In genomic region chr11:58970831-58971530, GRCm38 (mm10) we compare ENCODE assay signal across 18 mouse cellular contexts. TPM values are rescaled to one million over a fixed set of nuclear protein-coding genes. Genes with fewer than 3 reads are reported as not detected.
DNase-seq lines count a peak whose midpoint lies in the region; ATAC-seq and TF ChIP-seq lines count a peak whose summit lies in the region.
"Had no signal": no experiment of that assay in that cellular context is flagged by ENCODE, and none has a peak within 500 bp of the region (broad histone marks: within the 10 kb centered on the region; RNA-seq: fewer than 3 reads in every experiment).

No protein-coding gene starts in this region.

- H3K79me2 ChIP-seq in heart, adult 2 months (replicated peaks; ENCODE audit: control insufficient read depth, insufficient read depth, low read length) = no peaks in the 10 kb centered on the region
- H3K79me2 ChIP-seq in CH12.LX (replicated peaks; ENCODE audit: control insufficient read depth, extremely low read depth, insufficient read depth, poor library complexity, severe bottlenecking) = peaks cover 19% of the 10 kb centered on the region

- no peaks in the 10 kb centered on the region for H3K27me3 ChIP-seq in heart, adult 2 months (ENCODE audit: control insufficient read depth, insufficient read depth, low read length)
- no peaks in the 10 kb centered on the region for H3K27me3 ChIP-seq in CH12.LX (replicated peaks)
- H3K27me3 ChIP-seq: heart, embryonic 15.5 days; hindbrain, embryonic 15.5 days; limb, embryonic 12.5 days had no signal

- dilution Hi-C loops in CH12.LX (cut with MboI; ENCODE audit: extremely low pct_ligation_motif_present, extremely low pct_unique_long_range_greater_than_20kb, low sequenced_read_pairs) = no loop called here

- TF ChIP-seq POLR2A in heart, adult 2 months (IDR thresholded peaks at IDR 0.05; ENCODE audit: insufficient read depth, low read depth, low read length) = no peak
- no peak for TF ChIP-seq POLR2A in CH12.LX (IDR thresholded peaks at IDR 0.05; ENCODE audit: low read depth, low read length)

- TF ChIP-seq RAD21 in CH12.LX (IDR thresholded peaks at IDR 0.05; ENCODE audit: low read depth, low read length) = no peak

- H3K4me2 ChIP-seq in CH12.LX (ENCODE audit: insufficient read depth, low read depth, poor library complexity, severe bottlenecking) = no peak overlapping the region
- H3K4me2 ChIP-seq: heart, embryonic 15.5 days; hindbrain, embryonic 15.5 days; limb, embryonic 12.5 days had no signal

- no peak overlapping the region for H3K27ac ChIP-seq in heart, adult 2 months
- H3K27ac ChIP-seq in left cerebral cortex, adult 2 months = no peak overlapping the region
- H3K27ac ChIP-seq in CH12.LX (ENCODE audit: insufficient read depth, low read depth) = peak overlapping the region; percentile 16; the same call in 1 of the 2 replicates
- H3K27ac ChIP-seq: heart, embryonic 15.5 days; hindbrain, embryonic 15.5 days; limb, embryonic 12.5 days; midbrain, embryonic 10.5 days had no signal

- H3K4me3 ChIP-seq in heart, adult 2 months = no peak overlapping the region
- no peak overlapping the region for H3K4me3 ChIP-seq in left cerebral cortex, adult 2 months
- H3K4me3 ChIP-seq in CH12.LX (replicated peaks in 1 of 3; ENCODE audit: low read depth in 2 of 3, low read length in 2 of 3, poor library complexity in 1 of 3) = no peak overlapping the region
- H3K4me3 ChIP-seq: heart, embryonic 15.5 days; hindbrain, embryonic 15.5 days; limb, embryonic 12.5 days; midbrain, embryonic 10.5 days had no signal

- H3K9ac ChIP-seq in heart, adult 2 months (ENCODE audit: low read depth, low read length) = no peak overlapping the region
- no peak overlapping the region for H3K9ac ChIP-seq in CH12.LX (ENCODE audit: insufficient read depth, low read depth)
- H3K9ac ChIP-seq: heart, embryonic 15.5 days; hindbrain, embryonic 15.5 days; limb, embryonic 12.5 days had no signal

- no peaks in the 10 kb centered on the region for H3K9me3 ChIP-seq in CH12.LX (replicated peaks; ENCODE audit: low read length)
- H3K9me3 ChIP-seq: heart, embryonic 15.5 days; hindbrain, embryonic 15.5 days; limb, embryonic 12.5 days; midbrain, embryonic 10.5 days had no signal

- TF ChIP-seq EP300 in heart, adult 2 months (IDR thresholded peaks at IDR 0.05; ENCODE audit: insufficient read depth, low read depth, low read length) = no peak
- TF ChIP-seq EP300 in CH12.LX (IDR thresholded peaks at IDR 0.05; ENCODE audit: low read length) = no peak

- WGBS in heart, adult 2 months = 87% methylated on average over 21 of the region's 21 CpGs

- no peaks in the 10 kb centered on the region for H3K4me1 ChIP-seq in heart, adult 2 months (ENCODE audit: control insufficient read depth, insufficient read depth, low read length)
- peaks cover 14 to 75% of the 10 kb centered on the region in 2 experiments for H3K4me1 ChIP-seq in CH12.LX (ENCODE audit: control insufficient read depth in 1 of 2, insufficient read depth in 2 of 2)
- H3K4me1 ChIP-seq: limb, embryonic 12.5 days had no signal

- intact Hi-C loops in heart, adult 2 months (cut with DNase I) = loop anchor here (10.0 kb wide), 1 partner anchor 234 kb away; the partner anchor contains the start of genes 2310033P09Rik and Mrpl55
- intact Hi-C loops in left cerebral cortex, adult 2 months (cut with DNase I) = loop anchor here (5.0 kb wide), 1 partner anchor 211 kb away; the partner anchor contains the start of gene Gjc2
- intact Hi-C loops in left cerebral cortex, postnatal 25 days (cut with DNase I) = no loop called here

- no peak for ATAC-seq in inflammation-experienced regulatory T-cells, adult 6 months
- ATAC-seq: forebrain, embryonic 16.5 days had no signal

- 0 out of 2 replicates have a peak, but pooled peaks have one; percentile 13 for TF ChIP-seq CTCF in heart, adult 2 months (IDR thresholded peaks at IDR 0.05)
- peak; percentile 10; the same call in 1 of the 2 replicates for TF ChIP-seq CTCF in left cerebral cortex, adult 2 months (IDR thresholded peaks at IDR 0.05)
- TF ChIP-seq CTCF in CH12.LX (conservative IDR thresholded peaks at IDR 0.05 in 1 of 2, IDR thresholded peaks at IDR 0.05 in 1 of 2; ENCODE audit: low read depth in 2 of 2, low read length in 2 of 2) = peak in 1 of 2 experiments; percentile 15; a peak in 1 of 4 replicates

- in situ Hi-C loops in CH12.LX (cut with MboI; ENCODE audit: low pct_ligation_motif_present, low pct_unique_long_range_greater_than_20kb, low sequenced_read_pairs) = no loop called here

- no peaks in the 10 kb centered on the region for H3K36me3 ChIP-seq in heart, adult 2 months (ENCODE audit: control insufficient read depth, insufficient read depth, low read length)
- H3K36me3 ChIP-seq in CH12.LX (replicated peaks in 1 of 2; ENCODE audit: control insufficient read depth in 1 of 2, insufficient read depth in 1 of 2, low read length in 1 of 2) = peaks cover 28 to 74% of the 10 kb centered on the region in 2 experiments
- H3K36me3 ChIP-seq: heart, embryonic 15.5 days had no signal

- no peak for DNase-seq in heart, adult 2 months
- DNase-seq in heart, adult 9 months (ENCODE audit: low spot score in 2 of 2) = no peak
- no peak for DNase-seq in left cerebral cortex, adult 2 months (ENCODE audit: extremely low spot score in 1 of 2, low spot score in 2 of 2)
- no peak for DNase-seq in left cerebral cortex, postnatal 25 days (ENCODE audit: low spot score in 2 of 2)
- no peak for DNase-seq in CH12.LX (ENCODE audit: extremely low read depth)
- DNase-seq in ES-CJ7 (ENCODE audit: low read depth, low spot score) = peak; percentile 75
- DNase-seq: adrenal gland, postnatal 36 days; cerebellum, postnatal 36 days; gastrocnemius, postnatal 10 days; layer of hippocampus, postnatal 36 days; lung, postnatal 14 days; right cerebral cortex, postnatal 25 days had no signal

TF ChIP-seq in CH12.LX, 34 proteins besides CTCF, POLR2A, EP300 and RAD21 (continues in another document):
- no peak for TF ChIP-seq ZC3H11A (IDR thresholded peaks at IDR 0.05; ENCODE audit: low read depth, low read length)
- TF ChIP-seq PAX5 (IDR thresholded peaks at IDR 0.05; ENCODE audit: low read length) = no peak
- TF ChIP-seq JUND (conservative IDR thresholded peaks at IDR 0.05; ENCODE audit: low read depth, low read length) = no peak
- no peak for TF ChIP-seq MYC (IDR thresholded peaks at IDR 0.05; ENCODE audit: low read depth, low read length)
- no peak for TF ChIP-seq SMC3 (IDR thresholded peaks at IDR 0.05; ENCODE audit: low read depth, low read length)
- no peak for TF ChIP-seq ELF1 (IDR thresholded peaks at IDR 0.05; ENCODE audit: low read depth, low read length)
- no peak for TF ChIP-seq RCOR1 (conservative IDR thresholded peaks at IDR 0.05; ENCODE audit: low read depth, low read length)
- TF ChIP-seq GABPA (IDR thresholded peaks at IDR 0.05; ENCODE audit: insufficient replicate concordance, low read depth, low read length) = no peak
- no peak for TF ChIP-seq JUN (IDR thresholded peaks at IDR 0.05; ENCODE audit: insufficient read depth, low read depth, low read length)
- no peak for TF ChIP-seq NRF1 (IDR thresholded peaks at IDR 0.05; ENCODE audit: low read depth, low read length)
- no peak for TF ChIP-seq SIN3A (IDR thresholded peaks at IDR 0.05; ENCODE audit: low read length)

RNA-seq across cellular contexts. Expression of gene Trim11, which starts 6.9 kb away (rescaled TPM):
- total RNA-seq in heart, adult 2 months (2021) = 10 to 100 TPM; 11.9 to 14.0 TPM
- polyA plus RNA-seq in heart, adult 2 months (2012; rRNA removed) = 14.3 and 19.4 TPM in 2 replicates
- 10 to 100 TPM; 25.6 to 26.1 TPM for total RNA-seq in left cerebral cortex, adult 2 months (2021)
- total RNA-seq in left cerebral cortex, postnatal 25 days (2021) = 10 to 100 TPM; 21.5 to 23.7 TPM
- total RNA-seq in CH12.LX (2012; rRNA removed) (32.5 and 33.2 TPM in 2 replicates), CH12.LX (2014; rRNA removed) (22.5 and 23.2 TPM in 2 replicates)
- polyA plus RNA-seq in CH12.LX (2012; ENCODE audit: insufficient read length, low read depth) = 21.8 and 23.0 TPM in 2 replicates
- polyA plus RNA-seq in inflammation-experienced regulatory T-cells, adult 6 months (2017; shearing (Covaris generic)) = 10 to 100 TPM; 18.8 to 24.0 (median 20.3) TPM

RNA-seq across cellular contexts. Expression of gene Hist3h2a, which starts 16.5 kb away (rescaled TPM):
- total RNA-seq in heart, adult 2 months (2021) = 10 to 100 TPM; 13.6 to 14.0 TPM
- 12.6 and 15.4 TPM in 2 replicates for polyA plus RNA-seq in heart, adult 2 months (2012; rRNA removed)
- total RNA-seq in left cerebral cortex, adult 2 months (2021) = 10 to 100 TPM; 55.5 to 59.1 TPM
- 10 to 100 TPM; 62.2 to 64.8 TPM for total RNA-seq in left cerebral cortex, postnatal 25 days (2021)
- total RNA-seq in CH12.LX (2012; rRNA removed) = 97.2 and 125 TPM in 2 replicates
- 4.4 and 6.1 TPM in 2 replicates for total RNA-seq in CH12.LX (2014; rRNA removed)
- 0.79 and 1.2 TPM in 2 replicates for polyA plus RNA-seq in CH12.LX (2012; ENCODE audit: insufficient read length, low read depth)
- 1 to 10 TPM; 3.1 to 5.0 (median 4.2) TPM for polyA plus RNA-seq in inflammation-experienced regulatory T-cells, adult 6 months (2017; shearing (Covaris generic))

RNA-seq across cellular contexts. Expression of gene Trim17, which starts 16.5 kb away (rescaled TPM):
- under 1 TPM in 1 of 2 experiments, not detected in 1; 0.07 TPM for total RNA-seq in heart, adult 2 months (2021)
- polyA plus RNA-seq in heart, adult 2 months (2012; rRNA removed) = 0.20 and 0.37 TPM in 2 replicates
- total RNA-seq in left cerebral cortex, adult 2 months (2021) = 1 to 10 TPM; 4.8 to 4.9 TPM
- total RNA-seq in left cerebral cortex, postnatal 25 days (2021) = 1 to 10 TPM; 5.4 TPM
- total RNA-seq in CH12.LX (2012; rRNA removed) (0.21 and 0.47 TPM in 2 replicates), CH12.LX (2014; rRNA removed) (not detected in 2 replicates)
- polyA plus RNA-seq in CH12.LX (2012; ENCODE audit: insufficient read length, low read depth) = 0.20 and 0.49 TPM in 2 replicates
- polyA plus RNA-seq in inflammation-experienced regulatory T-cells, adult 6 months (2017; shearing (Covaris generic)) = under 1 TPM in 2 of 3 experiments, not detected in 1; 0.14 to 0.40 TPM

RNA-seq across cellular contexts. Expression of gene Hist3h2ba, which starts 22.3 kb away (rescaled TPM):
- 1 to 10 TPM in 1 of 2 experiments, under 1 TPM in 1; 0.81 to 1.1 TPM for total RNA-seq in heart, adult 2 months (2021)
- polyA plus RNA-seq in heart, adult 2 months (2012; rRNA removed) = 0.67 and 1.5 TPM in 2 replicates
- total RNA-seq in left cerebral cortex, adult 2 months (2021) = 10 to 100 TPM; 88.5 to 98.9 TPM
- 100 to 1,000 TPM in 1 of 2 experiments, 10 to 100 TPM in 1; 90.4 to 111 TPM for total RNA-seq in left cerebral cortex, postnatal 25 days (2021)
- total RNA-seq in CH12.LX (2012; rRNA removed) (0.34 TPM in 1 of 2 replicates, not detected in the other), CH12.LX (2014; rRNA removed) (not detected in 2 replicates)
- not detected in 2 replicates for polyA plus RNA-seq in CH12.LX (2012; ENCODE audit: insufficient read length, low read depth)
- 1 to 10 TPM; 2.9 to 5.2 (median 4.3) TPM for polyA plus RNA-seq in inflammation-experienced regulatory T-cells, adult 6 months (2017; shearing (Covaris generic))

RNA-seq across cellular contexts. Expression of gene Rnf187, which starts 32.3 kb away (rescaled TPM):
- 100 to 1,000 TPM; 164 to 177 TPM for total RNA-seq in heart, adult 2 months (2021)
- 182 and 190 TPM in 2 replicates for polyA plus RNA-seq in heart, adult 2 months (2012; rRNA removed)
- 100 to 1,000 TPM; 445 to 469 TPM for total RNA-seq in left cerebral cortex, adult 2 months (2021)
- 100 to 1,000 TPM; 480 to 498 TPM for total RNA-seq in left cerebral cortex, postnatal 25 days (2021)
- 185 and 230 TPM in 2 replicates for total RNA-seq in CH12.LX (2012; rRNA removed)
- total RNA-seq in CH12.LX (2014; rRNA removed) = 175 and 188 TPM in 2 replicates
- 181 and 195 TPM in 2 replicates for polyA plus RNA-seq in CH12.LX (2012; ENCODE audit: insufficient read length, low read depth)
- 10 to 100 TPM; 12.8 to 24.5 (median 15.7) TPM for polyA plus RNA-seq in inflammation-experienced regulatory T-cells, adult 6 months (2017; shearing (Covaris generic))
